Mouse (Mus musculus) MEL (cell line): ENCODE results near the gene Elk3.

Source experiments
- CTCF ChIP-seq, 3 experiments: IDR thresholded peaks in 2 of 3; conservative IDR thresholded peaks in 1 of 3; 2 replicates each; pipeline ENCODE4 v1.5.1; 2011 to 2012; ENCODE audit warnings: low read length in 3 of 3, low read depth in 2 of 3, mild to moderate bottlenecking in 2 of 3, improper control_type of control experiment in 1 of 3, inconsistent platforms in 1 of 3, mixed read lengths in 1 of 3, moderate library complexity in 1 of 3; ENCODE audit not compliant: control insufficient read depth in 1 of 3, insufficient read depth in 1 of 3, poor library complexity in 1 of 3, severe bottlenecking in 1 of 3
- E2F4 ChIP-seq: IDR thresholded peaks from 2 replicates; pipeline ENCODE4 v1.6.1; 2011; ENCODE audit warnings: low read depth, low read length, improper control_type of control experiment, borderline replicate concordance
- ELF1 ChIP-seq: IDR thresholded peaks from 2 replicates; pipeline ENCODE4 v1.6.1; 2014; ENCODE audit warnings: low read depth, mild to moderate bottlenecking, inconsistent platforms, low read length, improper control_type of control experiment, moderate library complexity
- HCFC1 ChIP-seq: IDR thresholded peaks from 2 replicates; pipeline ENCODE4 v1.6.1; 2012; ENCODE audit warnings: low read depth, mild to moderate bottlenecking, inconsistent platforms, low read length, improper control_type of control experiment, moderate library complexity
- KAT2A ChIP-seq: conservative IDR thresholded peaks from 2 replicates; pipeline ENCODE4 v1.6.1; 2012; ENCODE audit warnings: low read depth, low read length, improper control_type of control experiment, inconsistent platforms
- MAFK ChIP-seq: IDR thresholded peaks from 2 replicates; pipeline ENCODE4 v1.6.1; 2011; ENCODE audit warnings: low read depth, mild to moderate bottlenecking, low read length, improper control_type of control experiment, borderline replicate concordance
- MAZ ChIP-seq: IDR thresholded peaks from 2 replicates; pipeline ENCODE4 v1.6.1; 2012; ENCODE audit warnings: low read depth, mild to moderate bottlenecking, inconsistent platforms, low read length, improper control_type of control experiment
- POLR2A ChIP-seq, 2 experiments: IDR thresholded peaks; 2 replicates each; pipeline ENCODE4 v1.6.1; 2011 to 2012; ENCODE audit warnings: low read length in 2 of 2, mild to moderate bottlenecking in 2 of 2, control low read depth in 1 of 2, improper control_type of control experiment in 1 of 2, low read depth in 1 of 2, moderate library complexity in 1 of 2; ENCODE audit not compliant: control insufficient read depth in 1 of 2, insufficient read depth in 1 of 2, poor library complexity in 1 of 2
- RAD21 ChIP-seq: IDR thresholded peaks from 2 replicates; pipeline ENCODE4 v1.6.1; 2011; ENCODE audit warnings: mild to moderate bottlenecking, low read depth, low read length, improper control_type of control experiment
- USF1 ChIP-seq: IDR thresholded peaks from 2 replicates; pipeline ENCODE4 v1.6.1; 2014; ENCODE audit warnings: low read depth, mild to moderate bottlenecking, inconsistent platforms, low read length, improper control_type of control experiment, moderate library complexity
- ZC3H11A ChIP-seq: IDR thresholded peaks from 2 replicates; pipeline ENCODE4 v1.6.1; 2012; ENCODE audit warnings: low read depth, mild to moderate bottlenecking, inconsistent platforms, low read length, improper control_type of control experiment
- ZKSCAN1 ChIP-seq: IDR thresholded peaks from 2 replicates; pipeline ENCODE4 v1.6.1; 2012; ENCODE audit warnings: low read depth, mild to moderate bottlenecking, inconsistent platforms, low read length, improper control_type of control experiment, moderate library complexity

- TF ChIP-seq CTCF (IDR thresholded peaks at IDR 0.05 in 2 of 3, conservative IDR thresholded peaks at IDR 0.05 in 1 of 3; ENCODE audit: control insufficient read depth in 1 of 3, insufficient read depth in 1 of 3, low read depth in 2 of 3, low read length in 3 of 3, poor library complexity in 1 of 3, severe bottlenecking in 1 of 3) (no peak), KAT2A (no peak), POLR2A (IDR thresholded peaks at IDR 0.05; ENCODE audit: control insufficient read depth in 1 of 2, insufficient read depth in 1 of 2, low read depth in 1 of 2, low read length in 2 of 2, poor library complexity in 1 of 2) (no peak), USF1 (peak; percentile 35; the same call in 1 of the 2 replicates), ZC3H11A (no peak), E2F4 (no peak), MAFK (no peak), HCFC1 (no peak), ZKSCAN1 (no peak), ELF1 (no peak), RAD21 (no peak), MAZ (no peak)
These were observed 40.0 kb downstream of the Elk3 start for GRCm38 (mm10) chr10:93270889-93271460.
